Mouse (Mus musculus) mouse trophoblast stem cell (cell line): ENCODE data around the gene Polr2b.

Experiments used
- in situ Hi-C, 2 experiments: fragments of 300-500 bp; cut with MseI, MboI; formaldehyde crosslinking; loops; 2 replicates in 1 of 2; 3 replicates in 1 of 2; pipeline ENCODE4 v1.15.1; 2025

The Polr2b gene

DNA sequence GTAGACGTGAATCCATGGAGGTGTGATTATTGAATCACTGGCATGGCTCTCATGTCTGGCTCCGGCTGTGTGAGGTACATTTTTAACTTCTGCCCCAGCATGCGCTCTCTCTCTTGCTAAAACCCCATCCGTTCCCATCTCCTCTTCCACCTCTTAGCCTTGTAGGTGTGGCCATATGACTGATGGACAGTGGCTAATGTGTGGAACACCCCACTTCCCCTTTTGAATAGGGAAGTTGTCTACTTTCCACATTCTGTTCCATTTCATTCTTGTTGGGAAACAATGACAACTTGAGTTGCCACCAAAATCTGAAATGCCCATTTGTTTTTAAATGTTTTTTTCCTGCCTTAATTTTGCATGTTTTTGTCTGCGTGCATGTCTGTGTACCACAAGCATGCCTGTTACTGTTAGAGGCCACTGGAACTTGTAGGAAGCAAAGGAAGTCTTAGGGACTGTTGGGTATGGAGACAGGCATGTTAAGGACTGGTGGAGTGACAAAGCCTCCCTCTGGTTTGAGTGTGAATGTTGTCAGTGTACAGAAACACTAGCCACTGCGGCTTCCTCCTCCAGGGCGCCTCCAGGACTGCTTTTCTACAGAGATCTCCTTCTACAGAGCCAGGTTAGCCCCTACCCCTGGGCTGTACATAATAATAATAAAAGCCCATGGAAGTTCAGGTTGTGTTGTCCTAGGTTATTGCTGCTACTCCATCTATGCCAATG is 17.0 kb upstream of the Polr2b start:
- in situ Hi-C loops: no loop called here

DNA sequence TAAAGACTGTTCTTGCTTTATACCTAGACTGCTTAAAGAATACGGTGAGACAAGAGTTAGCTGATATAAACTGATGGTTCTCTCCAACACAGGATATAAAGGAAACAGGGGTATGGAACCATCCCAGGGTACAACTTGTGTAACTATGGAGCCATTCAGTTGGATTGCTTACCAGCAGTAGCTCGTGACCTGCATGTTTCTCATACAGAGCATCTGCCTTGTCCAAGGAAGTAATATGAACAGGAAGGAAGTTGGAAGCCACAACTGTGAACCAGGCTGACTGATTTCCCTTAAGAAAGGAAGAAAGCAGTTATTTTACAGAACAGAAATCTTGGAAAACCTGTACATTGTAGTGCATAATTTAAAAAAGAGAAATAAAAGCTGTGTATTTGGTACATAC is 10.5 kb upstream of the Polr2b start:
- in situ Hi-C loops: no loop called here

DNA sequence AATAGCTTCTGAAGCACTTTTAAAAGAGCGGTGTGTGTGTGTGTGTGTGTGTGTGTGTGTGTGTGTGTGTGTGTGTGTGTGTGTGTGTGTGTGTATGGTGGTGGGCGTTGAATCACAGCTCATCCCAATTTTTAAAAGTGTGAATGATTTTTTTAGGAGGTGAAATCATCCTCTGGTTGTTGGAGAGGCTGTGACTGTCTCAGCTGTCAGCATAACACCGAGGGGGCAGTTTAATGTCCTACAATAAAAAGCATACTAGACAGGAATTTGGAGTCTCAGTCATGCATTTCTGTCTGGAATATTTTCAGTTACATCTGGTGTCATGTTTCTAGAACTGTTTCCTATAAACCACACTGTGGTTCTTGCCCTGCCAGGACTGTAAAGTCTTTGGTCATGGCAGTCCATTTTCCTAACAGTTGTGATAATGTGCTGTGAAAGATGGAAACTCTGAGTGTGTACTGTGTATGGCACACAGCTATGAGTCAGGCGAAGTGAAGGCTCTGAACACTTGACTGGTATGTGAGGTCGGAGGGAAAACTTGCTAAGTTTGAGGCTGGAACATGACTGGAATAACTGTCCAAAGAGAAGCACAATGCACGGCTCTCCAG is 8.5 kb upstream of the Polr2b start:
- in situ Hi-C loops: no loop called here

DNA sequence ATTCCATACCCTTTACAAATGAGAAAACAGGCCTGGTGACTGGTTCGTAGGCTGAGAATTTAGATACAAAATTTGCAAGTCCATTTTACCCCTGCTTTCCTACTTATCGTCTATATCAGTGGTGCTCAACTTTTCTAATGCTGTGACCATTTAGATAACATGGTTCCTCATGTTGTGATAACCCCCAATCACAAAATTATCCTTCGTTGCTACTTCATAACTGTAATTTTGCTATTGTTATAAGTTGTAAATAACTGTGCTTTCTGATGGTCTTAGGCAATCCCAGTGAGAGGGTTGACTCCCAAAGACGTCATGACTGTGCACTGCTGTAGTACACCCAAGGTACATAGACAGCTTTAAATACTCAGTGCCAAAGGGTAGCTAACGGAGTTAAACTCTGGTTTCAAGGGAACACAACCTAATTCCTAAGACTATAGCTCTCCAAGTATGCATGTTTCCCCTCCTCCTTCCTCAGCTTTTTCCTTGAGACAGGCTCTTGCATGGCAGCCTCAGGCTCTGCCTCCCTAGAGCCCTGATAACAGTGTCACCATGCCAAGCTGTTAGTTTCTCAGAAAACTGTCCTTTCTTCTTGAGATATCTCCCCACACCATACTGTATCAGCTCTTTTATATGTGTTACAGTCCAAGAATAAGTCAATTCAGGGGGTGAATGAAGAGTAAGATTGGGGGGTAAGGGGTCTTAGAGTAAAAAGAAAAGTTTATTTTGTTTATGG is 2.0 kb upstream of the Polr2b start:
- in situ Hi-C loops: no loop called here

DNA sequence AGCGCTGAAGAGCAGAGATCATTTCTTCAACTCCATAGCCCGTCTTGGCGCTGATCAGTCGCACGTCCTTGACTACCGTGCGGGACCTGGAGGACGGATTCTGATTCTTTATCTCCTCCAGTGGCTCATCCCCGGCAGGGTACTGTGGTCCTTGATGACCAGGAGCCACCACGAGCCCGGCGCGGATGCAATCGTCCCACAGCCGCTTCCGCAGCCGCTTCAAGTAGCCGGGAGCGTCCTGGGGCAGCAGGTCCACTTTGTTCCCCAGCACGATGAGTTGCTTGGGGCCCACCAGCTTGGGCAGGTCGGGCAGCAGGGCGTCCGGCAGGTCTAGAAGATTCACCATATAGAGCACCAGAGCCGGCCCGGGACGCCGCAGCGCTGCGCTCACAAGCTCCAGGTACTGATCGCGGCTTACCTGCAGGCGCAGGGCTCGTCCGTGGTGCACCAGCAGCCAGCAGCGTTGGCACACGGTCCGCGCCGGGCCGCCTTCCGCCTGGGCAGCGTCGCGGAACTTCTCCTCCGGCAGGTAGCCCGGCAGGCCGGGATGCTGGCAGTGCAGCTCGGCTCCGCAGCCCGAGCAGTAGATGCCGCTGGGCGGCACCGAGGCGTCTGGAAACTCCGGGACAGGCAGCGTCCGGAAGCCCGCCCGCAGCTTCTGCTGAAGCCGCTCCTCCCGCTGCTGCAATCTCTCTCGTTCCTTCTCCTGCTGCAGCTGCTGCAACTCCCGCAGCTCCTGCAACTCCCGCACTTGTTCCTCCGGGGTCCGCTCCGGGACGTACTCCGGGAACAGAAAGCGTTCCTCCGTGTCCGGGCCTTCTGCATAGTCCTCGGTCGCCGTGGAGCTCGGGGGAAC is 668 bp upstream of the Polr2b start:
- in situ Hi-C loops: no loop called here

DNA sequence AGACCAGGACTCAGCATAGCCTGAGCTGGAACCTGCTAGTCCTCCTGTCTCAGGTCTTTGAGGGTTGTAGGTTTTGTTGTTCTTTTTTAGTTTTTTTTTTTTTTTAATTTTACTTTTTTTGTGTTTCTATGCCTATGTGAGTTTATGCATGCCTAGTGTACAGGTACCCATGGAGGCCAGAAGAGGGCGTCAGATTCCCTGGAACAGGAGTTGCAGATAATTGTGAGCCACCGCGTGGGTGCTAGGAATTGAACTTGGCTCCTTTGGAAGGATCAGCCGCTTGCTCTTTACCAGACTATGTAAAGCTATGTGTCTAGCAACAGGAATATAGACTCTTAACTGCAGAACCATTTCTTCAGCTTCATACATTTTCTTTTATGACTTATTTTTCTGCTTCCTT is 4.3 kb downstream of the Polr2b start:
- in situ Hi-C loops: no loop called here

DNA sequence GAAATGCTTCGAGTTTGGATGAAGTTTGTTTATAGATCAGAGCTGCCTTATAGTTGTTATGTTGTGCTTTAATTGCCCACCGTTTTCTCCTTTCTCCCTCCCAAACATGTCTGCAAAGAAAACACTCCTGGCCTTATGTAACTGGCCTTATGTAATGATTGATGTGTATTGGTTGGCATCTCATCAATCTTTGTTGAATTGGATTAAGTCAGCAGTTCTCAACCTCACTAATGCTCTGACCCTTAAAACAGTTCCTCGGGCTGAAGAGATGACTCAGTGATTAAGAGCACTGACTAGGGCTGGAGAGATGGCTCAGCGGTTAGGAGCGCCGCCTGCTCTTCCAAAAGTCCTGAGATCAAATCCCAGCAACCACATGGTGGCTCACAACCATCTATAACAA is 5.0 kb downstream of the Polr2b start:
- in situ Hi-C loops: no loop called here

DNA sequence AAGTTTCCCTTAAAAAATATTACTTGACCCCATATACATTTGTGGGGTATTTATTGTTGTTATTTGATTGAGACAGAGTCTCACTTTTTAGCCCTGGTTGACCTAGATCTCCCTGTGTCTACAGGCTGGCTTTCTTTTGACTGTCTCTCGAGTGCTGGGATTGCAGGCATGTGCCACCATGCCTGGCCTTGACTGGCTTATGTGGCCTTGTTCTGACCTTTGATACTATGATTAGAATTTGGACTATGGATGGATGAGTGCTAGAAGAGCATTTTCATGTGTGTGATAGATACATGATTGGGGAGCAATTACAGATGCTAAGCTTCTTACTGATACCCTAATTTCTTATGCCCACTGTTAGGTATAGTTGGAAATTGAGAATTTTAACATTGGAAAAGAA is 15.0 kb downstream of the Polr2b start:
- in situ Hi-C loops: no loop called here

DNA sequence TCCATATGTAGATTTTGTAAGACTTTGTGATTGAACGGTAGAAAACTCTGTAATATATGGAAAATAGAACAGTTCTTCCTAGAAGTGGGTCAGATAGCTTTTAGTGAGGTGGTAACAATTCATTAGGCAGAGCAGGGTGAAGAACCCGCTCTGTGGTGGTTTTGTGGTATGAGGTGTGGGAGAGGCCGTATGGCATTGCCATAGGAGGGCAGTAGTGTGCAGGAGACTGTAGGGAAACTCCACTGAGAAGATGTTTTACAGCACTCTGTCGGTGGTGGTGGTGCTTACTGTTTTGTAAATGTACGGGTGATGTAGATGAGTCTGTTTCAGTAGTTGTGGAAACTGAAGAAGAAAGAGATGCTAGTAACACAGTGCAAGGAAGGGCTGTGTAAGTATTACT is 20.2 kb downstream of the Polr2b start:
- in situ Hi-C loops: no loop called here

DNA sequence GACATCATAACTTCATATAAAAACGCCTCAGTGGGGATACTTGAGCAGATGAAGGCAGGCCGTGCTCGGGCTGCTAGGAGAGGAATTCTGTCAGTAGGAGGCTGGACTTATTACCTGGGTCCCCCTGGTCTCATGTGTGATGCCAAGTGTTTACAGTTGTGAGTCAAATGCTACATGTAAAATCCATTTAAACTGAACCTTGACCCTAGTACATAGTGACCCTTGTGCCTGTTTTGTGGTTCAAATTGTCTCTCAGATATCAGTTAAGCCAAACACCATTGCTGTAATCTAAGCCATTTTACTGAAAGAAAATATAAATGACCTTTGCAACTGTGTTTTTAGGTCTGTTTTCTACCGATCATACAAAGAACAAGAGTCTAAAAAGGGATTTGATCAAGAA is 30.1 kb downstream of the Polr2b start:
- in situ Hi-C loops: no loop called here

DNA sequence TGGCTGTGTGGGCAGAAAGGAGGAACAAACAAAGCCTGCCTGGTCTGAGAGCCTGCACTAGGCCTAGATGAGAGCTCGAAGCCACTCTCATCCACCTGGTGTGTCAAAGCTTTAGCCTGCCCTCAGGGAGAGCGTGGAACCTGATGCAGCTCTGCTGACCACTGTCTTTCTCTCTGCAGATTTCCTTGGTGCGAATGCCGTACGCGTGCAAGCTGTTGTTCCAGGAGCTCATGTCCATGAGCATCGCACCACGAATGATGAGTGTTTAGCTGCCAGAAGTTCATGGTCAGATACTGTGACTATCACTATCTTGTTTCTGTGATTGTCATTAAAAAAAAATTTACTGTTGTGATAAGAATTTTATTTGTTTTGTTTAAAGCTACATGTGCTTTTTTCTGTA is 39.0 kb downstream of the Polr2b start:
- in situ Hi-C loops: no loop called here

DNA sequence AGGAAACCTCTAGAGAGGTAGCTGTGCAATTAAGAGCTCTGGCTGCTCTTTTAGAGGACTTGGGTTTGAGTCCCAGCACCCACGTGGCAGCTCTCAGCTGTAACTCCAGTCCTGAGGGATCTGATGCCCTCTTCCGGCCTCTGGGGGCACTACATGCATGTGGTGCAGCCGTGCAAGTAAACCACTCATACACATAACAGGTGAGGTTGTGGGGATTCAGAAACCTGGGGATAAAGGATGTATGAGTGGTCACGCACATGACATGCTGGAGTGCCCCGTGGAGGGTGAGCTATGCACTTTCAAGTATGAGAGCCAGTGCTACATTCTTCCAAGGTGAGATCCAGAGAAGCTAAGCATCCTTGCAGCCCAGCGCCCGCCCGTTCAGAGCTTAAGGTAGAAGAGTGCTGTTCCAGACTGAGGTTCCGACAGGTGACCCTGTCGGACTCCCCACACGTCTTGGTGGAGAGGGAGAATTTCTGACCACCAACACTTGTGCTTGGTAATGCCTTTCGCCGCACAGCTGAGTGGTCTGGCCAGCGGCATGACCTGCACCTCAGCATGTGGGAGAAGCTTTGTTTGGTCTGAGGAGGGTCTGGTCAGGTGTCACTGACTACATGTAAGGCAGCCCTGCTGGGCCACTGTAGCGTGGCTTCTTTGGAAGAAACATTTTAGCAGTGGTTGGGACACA is 40.2 kb downstream of the Polr2b start:
- in situ Hi-C loops: loop anchor here in 1 of 2 experiments (10.0 kb wide), 1 partner anchor 55 kb away; the partner anchor contains the start of gene Igfbp7

DNA sequence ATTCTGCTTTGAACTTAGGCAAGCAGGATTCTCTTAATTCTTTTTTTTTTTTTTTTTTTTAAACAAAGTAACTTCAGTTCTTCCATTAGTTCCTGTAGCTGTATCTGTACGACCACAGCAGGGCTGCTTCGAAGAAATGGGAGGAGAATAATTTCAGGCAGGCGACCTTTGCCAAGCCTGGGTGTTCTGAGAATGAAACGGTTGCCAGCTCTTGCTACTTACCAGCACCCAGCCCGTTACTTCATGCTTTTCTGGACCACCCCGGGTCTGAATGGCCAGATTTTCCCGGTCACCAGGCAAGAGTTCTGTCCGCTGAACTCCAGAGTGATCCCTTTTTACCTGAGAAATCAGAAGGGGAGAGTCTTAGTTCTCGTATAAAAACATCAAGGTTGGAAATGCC is 41.7 kb downstream of the Polr2b start:
- in situ Hi-C loops: loop anchor here in 1 of 2 experiments (10.0 kb wide), 1 partner anchor 53 kb away; the partner anchor contains the start of gene Igfbp7

DNA sequence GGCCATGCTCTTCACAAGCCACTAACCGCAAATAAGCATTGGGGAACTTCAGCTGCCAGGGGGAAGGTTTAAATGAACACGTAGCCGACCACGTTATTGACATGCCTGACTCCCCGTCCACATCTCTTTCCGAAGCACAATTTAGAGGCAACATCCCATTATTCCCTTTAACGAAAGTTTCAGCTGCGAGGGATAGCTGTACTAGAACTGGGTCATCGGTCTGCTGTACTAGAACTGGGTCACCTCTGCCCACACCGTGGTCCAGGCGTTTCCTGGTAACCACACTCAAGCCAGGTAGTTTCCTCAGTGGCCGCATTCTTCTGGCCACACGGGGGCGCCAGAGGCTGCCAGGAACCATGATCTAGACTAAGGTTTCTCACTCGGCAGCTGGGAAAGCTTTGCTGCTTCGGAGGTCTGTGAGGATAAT is 44.4 kb downstream of the Polr2b start:
- in situ Hi-C loops: loop anchor here in 1 of 2 experiments (10.0 kb wide), 1 partner anchor 50 kb away; the partner anchor contains the start of gene Igfbp7

DNA sequence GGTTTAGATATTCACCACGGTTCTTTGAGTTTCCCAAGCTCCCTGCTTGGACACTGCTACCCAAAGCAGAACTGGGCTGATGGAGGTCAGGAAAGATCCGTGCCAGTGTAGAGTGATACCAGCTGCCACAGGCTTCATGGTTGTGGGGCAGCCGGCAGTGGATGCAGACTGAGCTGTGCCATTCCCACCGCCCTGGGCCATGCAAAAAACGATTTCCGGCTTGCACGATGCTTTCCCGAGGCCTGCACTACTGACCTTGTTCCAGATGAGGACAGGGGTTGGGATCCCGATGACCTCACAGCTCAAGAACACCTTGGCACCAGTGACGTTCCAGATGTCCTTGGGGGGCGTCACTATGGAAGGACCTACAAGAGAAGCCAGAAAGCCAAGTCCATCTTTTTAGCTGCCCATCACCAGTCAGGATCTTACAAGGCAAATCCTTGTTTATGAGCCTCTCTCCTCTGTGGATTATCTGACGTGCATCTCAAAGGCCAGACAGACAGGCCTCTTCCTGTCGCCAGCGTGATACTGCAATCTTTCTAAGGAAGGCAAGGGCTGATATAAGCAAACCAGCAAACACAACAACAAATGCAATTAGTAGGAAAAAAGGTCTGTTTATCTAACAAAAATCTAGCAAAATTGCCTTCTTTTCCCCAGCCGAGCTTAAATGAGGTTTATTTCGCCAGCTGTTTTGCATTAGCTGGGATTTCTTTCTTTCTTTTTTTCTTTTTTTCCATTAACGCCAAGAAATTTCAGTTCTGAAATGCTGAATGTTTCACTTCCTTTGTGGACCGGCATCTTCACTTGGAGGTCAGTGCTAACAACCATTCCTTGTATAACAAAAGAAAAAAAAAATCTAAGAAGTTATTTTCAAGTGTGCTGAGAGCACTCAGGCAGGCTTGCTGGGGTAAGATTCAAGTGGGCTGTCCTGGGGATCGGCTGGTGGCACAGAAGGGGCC is 45.6 kb downstream of the Polr2b start:
- in situ Hi-C loops: loop anchor here (5.0 to 10.0 kb wide), 2 partner anchors 42 to 49 kb away; partner anchors contain the start of gene Igfbp7 (in 1 of the 2)

DNA sequence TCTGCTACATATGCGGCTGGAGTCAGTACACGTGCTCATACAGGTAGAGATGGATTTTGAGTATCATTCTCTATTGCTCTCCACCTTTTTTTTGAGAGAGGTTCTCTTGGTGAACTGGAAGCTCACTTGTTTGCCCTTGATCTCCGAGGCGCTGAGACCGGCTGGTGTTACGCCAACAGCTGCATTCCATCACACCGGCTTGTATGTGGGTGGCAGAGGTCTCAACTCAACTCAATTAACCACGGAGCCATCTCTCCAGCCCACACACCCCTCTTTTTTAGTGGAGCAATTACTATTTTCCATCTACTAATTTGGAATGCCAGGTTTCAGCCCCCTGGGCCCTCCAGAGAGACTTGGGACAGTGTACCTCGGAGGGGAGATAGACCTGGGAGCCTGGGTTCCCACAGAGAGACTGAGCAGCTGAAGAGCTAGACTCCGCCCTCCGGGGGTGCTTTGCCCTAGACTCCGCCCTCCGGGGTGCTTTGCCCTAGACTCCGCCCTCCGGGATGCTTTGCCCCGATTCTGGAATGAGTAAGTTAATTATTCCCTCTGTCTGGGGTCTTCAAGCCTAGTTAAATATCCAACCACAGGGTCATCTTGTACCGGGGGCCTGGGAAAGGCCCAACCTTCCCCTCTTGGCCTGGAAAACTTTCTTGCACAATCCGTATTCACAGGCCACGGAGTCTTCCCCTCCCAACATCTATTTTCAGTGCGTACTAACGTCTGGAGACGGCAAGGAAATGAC is 47.6 kb downstream of the Polr2b start:
- in situ Hi-C loops: loop anchor here (5.0 to 10.0 kb wide), 2 partner anchors 40 to 47 kb away; partner anchors contain the start of gene Igfbp7 (in 1 of the 2)

DNA sequence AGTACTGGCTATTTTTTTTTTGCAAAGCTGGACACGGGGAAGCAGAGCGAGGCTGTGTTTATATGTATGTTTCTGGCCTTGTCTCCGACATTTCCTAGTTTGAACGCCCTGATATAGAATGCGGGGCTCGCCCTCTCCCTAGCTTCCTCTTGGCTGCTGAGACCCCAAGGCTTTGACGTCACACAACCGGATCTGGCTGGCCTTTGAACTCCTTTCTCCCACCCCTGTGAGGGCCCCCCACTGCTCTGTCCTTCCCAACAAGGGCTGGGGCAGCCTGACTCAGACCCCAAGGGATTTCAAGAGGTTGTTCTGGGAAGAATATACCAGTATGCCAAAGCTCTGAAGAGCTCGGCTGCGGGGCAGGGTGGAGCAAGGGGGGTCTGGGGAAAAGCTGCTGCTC is 48.4 kb downstream of the Polr2b start:
- in situ Hi-C loops: loop anchor here (5.0 to 10.0 kb wide), 2 partner anchors 39 to 46 kb away; partner anchors contain the start of gene Igfbp7 (in 1 of the 2)

DNA sequence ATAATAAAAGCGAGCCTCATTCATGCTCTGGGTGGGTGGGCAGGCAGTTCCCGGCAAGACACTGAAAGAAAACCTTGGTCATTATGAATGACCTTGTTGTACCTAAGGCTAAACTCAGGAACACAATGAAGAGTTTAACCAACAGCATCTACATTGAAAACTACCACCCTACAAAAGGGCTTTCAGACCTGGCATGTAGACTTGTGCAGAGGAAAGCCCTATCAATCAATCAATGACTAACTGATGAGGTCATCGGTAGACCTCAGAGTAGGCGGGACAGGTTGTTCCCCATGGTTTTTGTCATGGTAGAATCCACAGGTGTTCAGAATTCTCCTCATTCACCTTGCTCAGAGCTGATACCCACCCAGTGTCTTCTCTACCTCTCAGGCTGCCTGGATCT is 50.0 kb downstream of the Polr2b start:
- in situ Hi-C loops: loop anchor here (5.0 to 10.0 kb wide), 2 partner anchors 37 to 45 kb away; partner anchors contain the start of gene Igfbp7 (in 1 of the 2)

DNA sequence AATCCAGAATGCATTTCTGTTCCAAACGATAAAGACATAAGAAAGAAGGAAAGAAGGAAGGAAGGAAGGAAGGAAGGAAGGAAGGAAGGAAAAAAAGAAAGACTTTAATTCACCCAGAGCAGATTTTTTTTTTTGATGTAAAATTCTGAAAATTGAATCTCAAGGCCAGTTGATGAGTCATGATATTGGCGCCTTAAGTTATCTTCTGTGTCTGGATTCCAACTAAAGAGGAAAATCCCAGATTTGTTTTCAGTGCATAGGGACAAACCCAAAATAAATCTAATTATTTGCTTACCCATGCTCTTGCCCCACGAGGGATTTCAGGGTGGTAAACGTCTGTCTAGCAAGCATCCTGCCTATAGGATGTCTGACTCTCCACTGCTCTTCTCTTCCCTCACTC is 51.1 kb downstream of the Polr2b start:
- in situ Hi-C loops: no loop called here
